Mouse (Mus musculus) mesoderm, embryonic 11.5 days (tissue): ENCODE measurements around the gene Colec11.

Experiments used
- DNase-seq: peaks from one replicate; pipeline ENCODE4 v3.0.0-alpha.2; 2012; ENCODE audit warnings: low read depth, low spot score

The Colec11 gene

DNA sequence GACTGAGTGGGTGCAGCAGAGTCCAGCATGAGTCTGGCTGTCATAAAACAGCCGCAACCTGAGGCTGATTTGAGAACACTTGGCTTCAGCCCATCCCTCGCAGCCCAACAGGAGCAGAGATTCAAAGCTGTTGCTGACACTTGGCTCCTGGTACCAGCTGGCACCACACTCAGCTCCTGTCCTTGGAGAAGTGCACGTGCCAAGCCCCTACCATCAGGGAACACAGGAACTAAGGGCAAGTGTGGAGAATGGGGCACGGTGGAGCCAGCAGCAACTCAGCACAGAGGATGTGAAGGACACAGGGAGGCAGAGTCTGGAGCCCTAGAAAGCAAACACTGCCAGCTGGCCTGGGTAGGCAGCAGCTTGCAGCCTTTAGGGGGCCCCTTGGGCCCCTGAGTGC is 20.9 kb downstream of the Colec11 start:
- DNase-seq: no peak

DNA sequence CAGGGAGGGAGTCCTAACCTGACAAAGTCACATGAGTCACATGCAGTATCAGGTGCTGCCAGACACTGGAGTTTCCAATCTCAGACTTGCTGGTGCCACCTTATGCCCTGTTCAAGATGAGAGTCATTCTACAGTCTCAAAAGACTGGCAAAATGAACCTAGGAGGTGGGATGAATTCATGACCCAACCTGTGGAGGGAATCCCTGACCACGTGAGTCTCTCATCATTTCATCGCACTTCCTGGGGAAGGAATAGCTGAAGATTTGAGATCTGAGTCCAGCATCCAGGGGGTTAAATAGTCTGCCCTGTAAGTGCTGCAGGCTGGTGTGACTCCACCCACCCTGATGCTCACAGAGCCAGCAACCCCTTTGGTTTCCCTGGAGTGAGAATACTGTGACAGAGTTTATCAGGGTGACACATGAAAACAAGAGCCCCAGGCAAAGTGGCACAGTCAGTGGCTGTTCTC is 24.6 kb downstream of the Colec11 start:
- DNase-seq: no peak

DNA sequence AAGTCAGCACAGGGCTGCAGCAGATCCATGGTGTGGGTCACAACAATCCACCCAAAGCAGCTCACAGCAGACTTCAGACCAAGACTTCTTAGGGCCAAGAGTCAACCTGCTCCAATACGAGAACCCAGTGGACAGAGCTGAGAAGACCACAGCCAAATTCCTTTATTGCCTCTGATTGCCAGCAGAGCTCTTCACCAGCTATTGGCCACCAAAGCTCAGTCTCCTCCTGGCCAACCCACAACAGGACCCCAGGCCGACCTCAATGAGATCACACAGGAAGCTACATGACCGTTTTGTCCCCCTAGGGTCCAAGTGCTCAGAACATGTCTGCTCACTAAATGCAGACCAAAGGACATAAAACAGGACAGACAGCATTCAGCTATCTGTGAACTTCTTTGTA is 25.1 kb downstream of the Colec11 start:
- DNase-seq: no peak

DNA sequence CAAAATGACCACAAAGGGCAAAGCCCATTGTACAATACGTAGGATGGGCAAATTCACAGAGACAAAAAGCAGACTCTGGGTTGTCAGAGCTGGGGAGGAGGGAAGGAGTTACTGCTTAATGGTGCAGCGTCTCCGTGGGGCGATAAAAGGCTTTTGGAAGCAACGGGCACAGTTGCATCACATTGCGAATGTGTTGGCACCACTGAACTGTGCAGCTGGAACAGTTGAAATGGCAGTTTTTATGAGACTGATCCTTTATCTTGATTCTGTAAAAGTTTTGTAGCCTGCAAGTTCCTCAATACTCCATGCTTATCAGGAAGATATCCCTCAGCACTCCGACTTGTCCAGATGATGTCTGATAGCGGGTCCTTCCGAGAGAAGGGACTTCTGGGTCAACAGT is 25.5 kb downstream of the Colec11 start:
- DNase-seq: no peak

DNA sequence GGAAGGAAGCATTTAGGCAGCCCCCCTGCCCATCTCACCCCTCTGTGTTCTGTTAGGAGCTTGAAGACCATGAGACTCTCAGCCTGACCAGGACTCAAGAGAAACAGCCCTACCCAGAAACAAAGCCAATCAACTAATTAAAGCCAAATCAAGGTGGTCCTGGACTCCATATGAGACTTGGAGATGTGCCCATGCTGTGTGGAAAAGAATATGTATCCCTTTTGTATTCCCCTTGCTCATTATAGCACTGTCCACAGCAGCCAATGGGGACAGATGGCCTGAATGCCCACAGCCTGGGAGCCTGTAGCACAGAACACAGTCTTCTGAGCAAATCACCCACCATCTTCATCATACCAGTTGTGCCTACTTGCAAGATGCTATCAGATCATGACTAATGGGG is 26.3 kb downstream of the Colec11 start:
- DNase-seq: no peak

DNA sequence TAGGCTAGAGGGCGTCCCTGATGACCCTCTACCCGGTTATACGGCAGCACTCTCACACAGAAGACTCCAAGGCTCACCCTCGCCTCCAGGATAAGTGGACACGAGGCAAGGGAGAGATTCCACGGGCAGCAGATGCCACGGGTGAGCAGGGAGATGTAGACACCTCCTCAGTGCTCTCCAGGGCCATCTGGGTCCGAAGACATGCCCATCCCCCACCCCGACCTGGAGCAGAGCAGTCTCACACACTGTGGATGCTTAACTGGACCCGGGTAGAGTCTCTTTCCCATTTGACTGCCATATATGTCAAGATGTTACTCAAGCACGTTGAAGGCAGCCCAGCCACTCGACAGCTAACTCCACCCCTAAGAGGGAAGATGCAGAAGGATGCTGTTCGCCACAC is 32.7 kb downstream of the Colec11 start:
- DNase-seq: no peak

DNA sequence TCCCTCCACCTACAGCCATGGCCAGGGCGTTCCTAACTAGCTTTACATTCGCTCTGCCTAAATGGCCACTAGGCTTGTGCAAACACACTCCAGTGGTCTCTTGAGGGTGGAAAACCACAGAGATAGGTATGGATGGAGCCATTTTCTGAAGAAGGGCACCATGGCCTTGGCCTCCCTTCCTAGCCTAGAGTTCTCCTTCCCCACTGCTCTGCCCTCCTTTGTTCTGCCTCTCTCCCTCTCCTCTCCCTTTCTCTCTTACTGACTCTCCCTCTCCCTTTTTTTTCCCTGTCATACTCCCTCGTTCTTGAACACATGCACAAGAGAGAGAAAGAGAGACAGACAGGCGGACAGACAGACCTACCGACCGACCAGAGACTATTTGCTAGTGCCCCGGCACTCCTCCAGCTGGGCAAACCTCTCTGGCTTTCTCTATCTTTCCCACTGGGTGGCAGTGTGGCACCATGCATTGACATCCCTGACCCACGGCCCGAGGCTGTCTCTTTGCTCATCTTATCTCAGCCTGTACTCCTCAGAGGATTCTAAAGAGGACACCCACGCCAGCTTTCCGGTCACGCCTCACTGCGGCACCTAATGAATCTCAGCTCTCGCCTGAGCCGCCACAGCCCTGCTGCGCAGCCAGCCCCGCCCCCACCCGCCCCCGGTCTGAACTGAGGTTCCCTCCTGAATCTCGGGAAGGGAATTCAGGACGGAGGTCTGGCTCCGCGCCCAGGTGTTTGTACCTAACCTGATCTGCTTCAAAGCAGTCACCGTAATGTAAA is 33.9 kb downstream of the Colec11 start:
- DNase-seq: peak; percentile 86

DNA sequence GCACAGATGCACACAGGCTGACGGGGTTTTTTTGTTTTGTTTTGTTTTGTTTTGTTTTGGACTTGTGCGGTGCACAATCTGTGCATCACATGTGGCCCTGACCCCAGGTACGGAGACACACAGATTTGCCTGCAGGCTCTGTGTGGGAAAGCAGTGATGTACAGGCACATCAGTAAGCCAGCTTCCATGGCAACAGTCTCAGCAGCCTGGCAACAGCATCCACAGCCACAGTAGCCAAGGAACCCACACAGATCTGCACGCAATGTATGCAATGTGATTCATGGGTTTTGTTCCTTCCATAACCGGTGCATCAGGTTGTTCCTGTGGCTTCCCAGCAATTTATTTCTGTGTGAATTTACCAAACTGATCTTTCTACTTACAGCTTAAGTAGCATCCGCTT is 35.2 kb downstream of the Colec11 start:
- no peak for DNase-seq

DNA sequence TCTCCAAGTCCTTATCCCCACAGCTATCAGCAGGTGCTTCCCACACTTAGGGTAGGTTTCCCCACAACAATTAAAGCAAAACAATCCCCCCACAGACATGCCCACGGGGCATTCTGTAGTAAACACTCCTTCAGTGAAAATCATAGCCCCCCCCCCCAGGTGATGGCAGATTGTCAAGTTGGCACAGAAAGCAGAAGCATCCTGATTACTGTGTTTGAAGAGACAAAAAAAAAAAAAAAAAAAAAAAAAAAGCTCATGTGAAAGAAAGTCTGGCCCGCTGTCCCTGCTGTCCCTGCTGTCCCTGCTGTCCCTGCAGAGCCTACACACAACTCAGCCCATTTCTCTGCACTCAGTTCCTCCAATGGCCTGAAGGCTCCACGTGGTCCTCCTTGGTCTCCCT is 39.1 kb downstream of the Colec11 start:
- no peak for DNase-seq

DNA sequence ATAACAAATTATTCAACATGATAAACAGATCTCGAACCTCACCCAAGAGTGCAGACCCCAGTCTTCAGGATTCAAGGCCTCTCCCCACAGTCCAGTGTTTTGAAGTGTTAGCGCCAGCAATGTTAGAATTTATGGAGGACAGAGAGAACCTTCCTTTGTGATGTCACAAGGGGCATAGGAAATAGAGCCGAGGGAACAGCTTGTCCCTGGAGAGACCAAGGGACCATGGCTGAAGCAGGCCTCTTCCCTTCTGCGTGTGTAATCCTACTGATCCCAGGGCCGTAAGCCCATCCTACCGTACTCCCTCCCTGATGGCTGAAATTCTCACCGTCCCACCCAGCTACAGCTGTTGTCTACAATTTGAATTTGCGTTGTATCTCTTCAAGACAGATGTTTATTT is 40.8 kb downstream of the Colec11 start, which contains the start of gene Allc:
Allc (minus strand) TSS at position 101 of the 400 bp plus-strand sequence.
- DNase-seq: no peak

DNA sequence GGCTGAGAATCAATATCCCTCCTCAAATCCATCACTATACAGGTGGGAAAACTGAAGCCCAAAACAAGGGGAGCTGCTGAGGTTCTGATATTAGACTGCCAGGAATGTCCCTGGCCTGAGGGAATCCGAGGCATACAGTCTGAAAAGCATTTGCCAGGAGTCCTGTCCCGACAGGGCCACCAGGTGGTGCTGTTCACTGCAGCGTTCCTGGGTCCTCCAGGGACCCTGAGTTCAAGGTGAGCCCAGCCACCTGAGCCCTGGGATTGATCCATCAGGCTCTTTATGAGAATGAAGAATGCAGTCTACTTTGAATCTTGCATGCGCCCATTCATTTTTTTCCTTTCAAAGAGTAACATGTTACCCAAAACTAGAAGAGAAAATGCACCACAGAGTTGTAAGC is 44.0 kb downstream of the Colec11 start:
- peak; percentile 39 for DNase-seq

DNA sequence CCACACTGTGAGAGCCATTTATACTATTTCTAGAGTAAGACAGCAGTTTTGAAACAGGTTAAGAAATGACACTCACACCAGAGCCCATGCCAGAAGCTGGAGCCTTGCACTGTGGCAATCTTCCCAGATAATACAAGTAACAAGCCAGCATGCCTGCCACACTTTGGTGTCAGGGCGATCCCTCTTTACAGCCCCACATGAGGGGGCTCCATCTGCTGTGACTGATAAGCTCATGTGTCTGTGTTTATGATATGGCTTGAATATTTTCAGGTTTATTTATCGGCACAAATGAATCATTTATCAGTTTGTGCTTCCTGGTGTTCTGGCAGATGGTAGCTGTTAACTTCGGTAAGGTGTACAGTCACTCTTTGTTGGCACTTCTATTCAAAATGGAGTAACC is 45.0 kb downstream of the Colec11 start:
- DNase-seq: no peak

DNA sequence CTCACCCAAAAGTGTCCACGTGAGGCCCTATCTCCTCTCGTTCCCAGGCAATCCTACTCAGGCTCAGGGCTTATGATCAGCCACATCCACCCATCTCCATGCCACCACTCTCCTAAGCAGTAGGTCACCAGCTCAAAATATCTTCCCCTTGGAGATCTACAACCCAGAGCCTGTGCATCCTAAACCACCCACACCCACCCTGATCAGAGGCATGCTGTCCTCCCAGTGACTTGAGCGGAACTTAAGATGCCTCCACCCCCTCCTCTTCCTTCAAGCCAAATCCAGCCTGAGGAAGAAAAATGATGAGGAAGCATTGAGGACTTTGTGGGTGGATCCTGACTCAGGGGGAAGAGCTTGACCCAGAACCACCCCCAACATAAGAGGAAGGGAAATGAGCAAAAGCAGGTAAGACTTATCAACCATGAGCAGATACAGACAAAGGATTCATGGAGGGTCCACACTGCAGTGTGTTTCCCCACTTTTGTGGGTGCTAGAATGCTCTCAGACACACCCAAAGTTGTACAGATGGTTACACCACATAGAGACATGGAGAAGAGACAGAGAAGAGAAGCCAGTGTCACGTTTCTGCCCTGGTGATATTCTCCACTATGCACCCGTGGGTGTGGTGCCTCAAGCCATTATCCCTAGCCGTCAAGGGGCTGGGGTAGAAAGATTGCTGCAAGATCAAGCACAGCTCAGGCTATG is 47.7 kb downstream of the Colec11 start:
- no peak for DNase-seq

DNA sequence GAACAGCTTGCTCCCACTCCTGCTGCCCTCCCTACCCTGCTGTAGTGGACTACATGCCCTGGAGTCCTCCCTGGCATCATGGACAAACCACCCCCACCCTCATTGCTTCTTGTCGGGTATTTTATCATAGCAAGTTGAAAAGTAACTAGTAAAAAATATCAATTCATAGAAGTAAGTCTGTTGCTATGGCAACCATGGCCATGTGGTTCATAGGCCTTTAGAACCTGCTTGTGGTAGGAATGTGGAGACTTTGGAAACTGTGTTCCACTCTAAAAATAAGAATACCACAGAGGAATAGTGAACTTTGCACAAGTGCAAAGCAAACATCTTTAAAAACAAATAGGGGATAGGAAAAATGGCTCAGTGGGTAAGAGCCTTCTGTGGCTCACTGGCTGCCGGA is 50.9 kb downstream of the Colec11 start:
- DNase-seq: no peak

DNA sequence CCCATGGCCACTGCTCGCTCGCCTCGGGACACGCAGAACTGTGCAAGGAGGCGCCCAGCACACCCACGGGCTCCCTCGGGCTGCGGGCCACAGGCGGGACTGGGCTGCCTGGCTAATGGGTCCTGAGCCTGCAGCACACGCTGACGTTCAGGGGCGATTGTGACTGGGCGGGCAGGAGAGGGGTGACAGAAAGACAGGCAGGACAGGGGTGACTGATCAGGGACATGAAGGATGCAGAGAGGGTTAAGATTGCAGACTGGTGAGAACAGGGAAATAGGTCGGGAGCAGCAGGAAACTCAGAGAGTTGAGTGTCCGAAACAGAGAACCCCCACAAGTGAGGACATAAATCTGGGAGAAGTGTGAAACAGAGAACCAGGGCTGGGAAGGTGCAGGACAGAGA is 70.9 kb downstream of the Colec11 start, which contains the start of gene Dcdc2c:
Dcdc2c (minus strand) TSS at position 101 of the 400 bp plus-strand sequence.
- DNase-seq: no peak

DNA sequence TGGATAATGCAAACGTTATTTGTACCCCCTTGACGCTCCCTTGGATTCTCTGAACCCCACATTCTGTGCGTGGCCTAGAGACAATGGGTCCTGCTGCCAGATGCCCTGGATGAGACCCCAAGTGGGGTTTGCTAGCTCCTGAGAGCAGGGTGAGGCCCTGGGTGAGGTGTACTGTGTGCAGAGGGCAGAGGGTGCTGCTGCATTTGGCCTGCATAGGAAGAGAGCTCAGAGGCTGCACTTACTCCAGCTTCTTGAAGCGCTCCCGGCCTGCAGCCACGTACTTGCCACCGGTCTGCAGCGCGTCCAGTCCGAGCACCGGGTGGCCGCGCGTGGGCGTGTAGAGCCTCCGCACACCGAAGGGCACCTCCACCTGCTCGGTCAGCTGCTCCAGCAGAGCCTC is 71.4 kb downstream of the Colec11 start:
- DNase-seq: no peak

DNA sequence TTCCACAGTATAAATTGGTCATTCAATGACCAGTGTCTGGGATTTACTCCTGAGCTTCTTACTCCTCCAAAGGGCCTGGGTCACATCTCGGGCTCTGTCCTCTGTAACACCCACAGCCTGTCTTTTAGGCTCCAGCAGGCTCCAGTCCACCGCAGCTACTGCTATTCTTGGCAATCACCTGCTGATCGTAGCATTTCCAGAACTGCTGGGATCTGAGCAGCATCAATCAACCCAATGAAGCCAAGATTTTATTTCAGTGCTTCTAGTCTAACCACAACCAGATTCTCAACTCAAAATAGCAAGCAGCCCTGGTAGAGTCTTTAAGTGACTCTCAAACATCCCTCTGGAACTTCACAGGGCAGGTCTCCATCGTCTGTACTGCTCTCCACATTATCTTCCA is 74.3 kb downstream of the Colec11 start:
- DNase-seq: no peak
